In genomic region chr5:121962974-121963373, GRCm38 (mm10) we compare ENCODE assay signal across 8 mouse cellular contexts.
"Had no signal": no experiment of that assay in that cellular context is flagged by ENCODE, and none has a peak within 500 bp of the region (broad histone marks: within the 10 kb centered on the region; RNA-seq: fewer than 3 reads in every experiment).

No protein-coding gene starts in this region.

- DNase-seq: kidney, adult 2 months; kidney, postnatal 25 days; layer of hippocampus, adult 9-11 months; liver, postnatal 0 days; lung, postnatal 10 days; lung, postnatal 36 days; retina, postnatal 1 day; thymus, postnatal 25 days had no signal
